Mouse (Mus musculus) liver, embryonic 14.5 days (tissue): ENCODE data around the gene Gm45713.

Experiments
- CTCF ChIP-seq: IDR thresholded peaks from 2 replicates; pipeline ENCODE4 v1.5.1; 2016; ENCODE audit warnings: antibody characterized with exemption, low read depth, control low read depth
- EP300 ChIP-seq: IDR thresholded peaks from 2 replicates; pipeline ENCODE4 v1.6.1; 2016; ENCODE audit warnings: antibody characterized with exemption, low read depth

GRCm38 (mm10) chr7:45078513-45078912 is 57.5 kb downstream of the Gm45713 start:
- TF ChIP-seq CTCF (peak; percentile 94), EP300 (no peak)
